Mouse (Mus musculus) liver, postnatal 0 days (tissue): Measurements from ENCODE around the gene Ablim1.

Experiments used
- CTCF ChIP-seq: sonication (generic); IDR thresholded peaks from 2 replicates; pipeline ENCODE4 v1.5.1; 2016; ENCODE audit warnings: antibody characterized with exemption, low read depth
- EP300 ChIP-seq: IDR thresholded peaks from 2 replicates; pipeline ENCODE4 v1.6.1; 2016; ENCODE audit warnings: antibody characterized with exemption, low read depth, mild to moderate bottlenecking

DNA sequence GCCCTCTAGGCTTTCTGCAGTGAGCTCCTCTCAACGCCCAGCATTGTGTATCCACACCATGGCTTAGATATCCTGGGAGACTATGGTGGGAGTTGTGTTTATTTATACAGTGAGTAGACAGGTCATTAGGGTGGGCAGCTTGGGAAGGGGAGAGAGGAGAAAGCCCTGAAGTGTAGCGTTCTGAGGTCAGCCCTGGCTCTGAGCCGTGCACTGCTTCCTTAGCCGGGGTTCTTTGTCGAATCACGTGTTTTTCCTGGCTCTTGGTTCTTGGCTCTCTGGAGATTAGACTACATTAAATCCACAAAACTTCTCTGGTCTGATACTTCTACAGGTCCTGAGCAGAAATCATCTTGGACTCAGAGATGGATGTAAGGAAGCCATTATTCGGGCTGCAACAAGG is 205.1 kb downstream of the Ablim1 start:
- TF ChIP-seq CTCF (no peak), EP300 (no peak)
